Mouse (Mus musculus): ENCODE results near the gene AI661453.
"Not testable (repeated sequence)": the region's sequence is repeated elsewhere in the genome, so short reads cannot be mapped to it uniquely, and the experiment has no call there.

AI661453 gene

GRCm38 (mm10) chr17:47501946-47502706 is 65.7 kb downstream of the AI661453 start, which contains the start of gene Taf8:
Taf8 (minus strand) TSS chr17:47502292.
- peak; percentile 95 for DNase-seq (ENCODE audit: low read depth, low spot score)

DNA sequence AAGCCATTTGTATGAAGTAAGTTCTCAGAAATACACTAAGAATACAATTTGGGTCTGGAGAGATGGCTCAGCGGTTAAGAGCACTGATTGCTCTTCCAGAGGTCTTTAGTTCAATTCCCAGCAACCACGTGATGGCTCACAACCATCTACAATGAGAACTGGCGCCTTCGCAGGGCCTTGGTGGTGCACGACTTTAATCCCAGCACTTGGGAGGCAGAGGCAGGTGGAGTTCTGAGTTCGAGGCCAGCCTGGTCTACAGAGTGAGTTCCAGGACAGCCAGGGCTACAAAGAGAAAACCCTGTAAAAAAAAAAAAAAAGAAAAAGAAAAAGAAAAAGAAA is 66.3 kb downstream of the AI661453 start:
- not testable (repeated sequence) for DNase-seq (ENCODE audit: low read depth, low spot score)

DNA sequence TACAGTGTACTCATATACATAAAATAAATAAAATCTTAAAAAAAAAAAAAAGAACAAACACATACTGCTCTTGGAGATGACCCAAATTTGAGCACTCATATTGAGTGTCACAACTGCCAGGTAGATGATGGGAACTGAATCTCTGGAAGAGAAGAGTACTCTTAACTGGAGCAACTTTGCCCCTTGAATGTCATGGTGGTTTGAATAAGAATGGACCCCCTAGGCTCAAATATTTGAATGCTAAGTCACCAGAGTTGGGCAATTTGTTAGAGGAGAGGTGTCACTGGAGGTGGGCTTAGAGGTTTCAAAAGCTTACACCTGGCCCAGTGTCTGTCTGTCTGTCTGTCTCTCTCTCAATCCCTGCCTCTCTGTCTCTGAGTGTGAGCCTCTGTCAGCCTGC is 67.3 kb downstream of the AI661453 start:
- no peak for DNase-seq (ENCODE audit: low read depth, low spot score)

GRCm38 (mm10) chr17:47504228-47504627 is 67.8 kb downstream of the AI661453 start:
- peak; percentile 54 for DNase-seq (ENCODE audit: low read depth, low spot score)

GRCm38 (mm10) chr17:47504941-47505346 is 68.5 kb downstream of the AI661453 start, which contains the start of gene Ccnd3:
Ccnd3 (plus strand) TSS chr17:47505051.
- peak; percentile 81 for DNase-seq (ENCODE audit: low read depth, low spot score)

- peak; percentile 13 for DNase-seq (ENCODE audit: low read depth, low spot score)
Measured at GRCm38 (mm10) chr17:47505566-47505965, 69.2 kb downstream of the AI661453 start.

DNA sequence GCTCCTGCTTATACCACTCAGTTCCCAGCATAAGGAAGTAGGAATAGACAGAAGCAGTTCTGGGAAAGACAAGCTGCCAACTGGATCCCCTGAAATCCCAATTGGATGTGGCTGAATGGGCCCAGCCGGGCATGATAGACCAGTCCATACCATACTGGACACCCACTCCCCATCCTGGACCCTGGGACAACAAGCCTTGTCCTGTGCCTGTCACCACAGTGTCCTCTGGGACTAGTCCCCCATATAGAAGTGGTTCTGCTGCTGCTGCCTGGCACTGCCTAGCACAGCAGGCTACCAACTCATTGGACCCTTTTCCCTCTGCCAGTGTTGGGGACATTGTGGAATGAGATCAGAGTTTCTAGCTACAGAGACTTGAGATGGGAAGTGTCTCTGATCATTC is 69.6 kb downstream of the AI661453 start:
- DNase-seq (ENCODE audit: low read depth, low spot score), result peak; percentile 8

GRCm38 (mm10) chr17:47506697-47507096 is 70.3 kb downstream of the AI661453 start:
- peak; percentile 37 for DNase-seq (ENCODE audit: low read depth, low spot score)

DNA sequence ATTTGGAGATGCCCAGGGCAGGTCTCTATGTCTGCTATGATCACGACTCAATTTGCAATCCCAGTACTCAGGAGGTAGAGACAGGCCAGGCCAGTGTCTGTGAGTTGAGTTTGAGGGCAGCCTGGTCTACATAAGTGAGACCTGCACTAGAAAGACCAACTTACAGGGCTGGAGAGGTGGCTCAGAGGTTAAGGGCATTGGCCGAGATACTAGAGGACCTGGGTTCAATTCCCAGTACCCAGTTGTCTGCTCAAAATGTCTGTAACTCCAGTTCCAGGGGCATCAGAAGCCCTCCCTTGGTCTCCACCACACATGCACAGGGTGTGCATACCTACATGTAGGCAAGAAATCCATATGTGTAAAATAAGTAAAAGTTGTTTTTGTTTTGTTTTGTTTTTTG is 71.1 kb downstream of the AI661453 start:
- no peak for DNase-seq (ENCODE audit: low read depth, low spot score)

DNA sequence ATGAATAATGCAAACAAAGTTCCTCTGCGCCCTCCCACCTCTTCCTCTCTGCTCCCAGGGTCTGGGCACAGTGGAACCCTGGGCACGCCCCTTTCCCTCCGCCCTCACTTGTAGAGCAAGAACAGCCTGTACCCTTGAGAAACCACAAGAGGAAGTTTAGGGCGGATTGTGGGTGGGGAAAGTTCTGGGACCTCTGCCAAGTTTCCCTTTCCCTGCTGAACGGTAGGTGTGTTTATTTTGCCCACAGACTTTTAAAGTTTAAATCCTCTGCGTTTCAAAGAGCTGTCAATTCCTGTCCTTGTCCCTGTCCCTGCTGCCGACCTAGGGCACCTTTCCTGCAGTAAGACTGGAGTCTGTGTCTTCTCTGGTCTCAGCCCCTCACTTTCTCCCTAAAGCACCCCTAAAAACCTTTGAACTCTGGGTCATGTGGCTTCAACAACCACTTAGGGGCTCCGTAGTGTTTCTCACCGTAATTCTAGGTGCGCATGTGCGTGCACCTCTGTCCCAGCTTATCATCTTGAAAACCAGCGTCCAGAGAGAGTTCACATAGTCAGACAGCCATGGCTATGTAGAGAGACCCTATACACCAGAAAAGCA is 71.7 kb downstream of the AI661453 start:
- DNase-seq (ENCODE audit: low read depth, low spot score), result peak; percentile 96

GRCm38 (mm10) chr17:47509031-47509705 is 72.8 kb downstream of the AI661453 start:
- DNase-seq (ENCODE audit: low read depth, low spot score), result peak; percentile 35

DNA sequence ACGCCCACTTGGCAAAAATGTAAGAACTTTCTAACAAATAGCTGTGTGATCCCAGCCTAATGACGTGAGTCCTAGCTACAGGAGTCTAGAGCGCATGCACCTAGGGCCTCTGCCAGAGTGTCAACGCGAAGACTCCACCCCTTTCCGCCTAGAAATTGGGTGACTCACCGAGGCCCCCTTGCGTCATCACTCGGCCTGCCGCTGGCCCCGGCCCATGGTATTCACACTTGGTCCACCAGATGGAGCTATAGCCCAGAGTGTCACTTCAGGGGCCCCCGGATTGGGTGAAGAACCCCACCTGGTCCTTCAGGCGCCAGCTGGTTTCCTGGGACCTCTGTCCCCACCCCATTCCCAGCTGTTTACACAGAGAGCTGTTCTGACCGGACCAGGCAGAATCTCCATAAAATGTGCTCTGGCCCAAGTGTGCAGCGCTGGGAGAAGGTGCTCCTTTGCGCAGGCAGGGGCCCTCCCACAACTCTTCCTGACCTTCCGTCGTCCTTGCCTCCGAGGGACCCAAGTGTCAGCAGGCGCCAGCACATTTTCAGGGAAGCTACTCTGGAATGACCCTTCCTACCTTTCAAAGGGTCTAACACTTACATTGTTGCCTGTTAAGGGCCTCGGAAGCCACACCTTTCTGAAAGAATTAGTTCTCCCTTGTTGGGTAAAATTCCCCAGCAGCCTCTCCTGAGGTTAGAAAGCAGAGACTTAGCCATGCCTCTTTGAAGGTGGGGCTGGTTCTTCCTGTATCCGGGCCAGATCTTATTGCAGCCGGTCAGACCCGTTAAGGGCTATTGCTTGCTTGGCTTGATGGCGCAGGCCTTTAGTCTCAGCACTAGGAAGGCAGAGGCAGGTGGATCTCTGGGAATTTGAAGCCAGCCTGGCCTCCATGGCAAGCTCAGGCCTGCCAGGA is 75.0 kb downstream of the AI661453 start:
- DNase-seq (ENCODE audit: low read depth, low spot score), result peak; percentile 98

DNA sequence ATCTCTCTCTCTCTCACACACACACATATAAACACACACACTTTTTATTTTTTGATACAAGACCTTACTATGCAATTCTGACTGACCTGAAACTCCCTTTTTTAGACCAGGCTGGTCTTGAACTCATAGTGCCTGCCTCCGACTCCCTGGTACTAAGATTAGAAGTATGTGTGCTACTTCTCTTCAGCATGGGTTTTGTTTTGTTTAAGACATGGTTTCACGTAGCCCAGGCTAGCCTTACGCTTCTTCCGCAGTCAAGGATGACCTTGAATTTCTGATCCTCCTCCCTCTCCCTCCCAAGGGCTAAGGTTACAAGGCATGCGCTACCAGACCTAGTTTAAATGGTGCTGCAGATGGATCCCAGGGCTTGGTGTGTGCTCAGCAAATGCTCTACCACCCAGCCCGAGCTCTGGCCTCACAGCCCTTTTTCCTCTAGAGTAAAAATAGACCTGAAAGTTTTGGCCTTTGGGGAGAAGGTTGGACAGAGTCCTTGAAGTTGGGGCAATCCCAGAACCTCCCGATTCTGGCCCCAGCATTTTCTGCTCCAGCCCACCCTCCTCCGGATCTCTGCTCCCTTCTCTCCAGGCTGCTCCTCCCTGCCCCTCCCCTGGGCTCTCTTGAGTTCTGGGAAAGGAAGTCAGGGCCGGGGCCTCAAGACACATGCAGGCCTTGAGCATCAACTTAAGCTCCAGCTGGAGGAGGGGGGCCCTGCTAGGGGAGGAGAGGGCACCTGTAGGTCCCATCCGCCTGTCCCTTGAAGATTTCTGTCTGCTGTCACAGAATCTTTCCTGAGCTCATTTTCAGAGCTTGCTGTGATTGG is 76.8 kb downstream of the AI661453 start:
- peak; percentile 25 for DNase-seq (ENCODE audit: low read depth, low spot score)

GRCm38 (mm10) chr17:47515180-47515844 is 78.9 kb downstream of the AI661453 start:
- DNase-seq (ENCODE audit: low read depth, low spot score), result peak; percentile 46

GRCm38 (mm10) chr17:47516232-47516631 is 79.8 kb downstream of the AI661453 start:
- peak; percentile 62 for DNase-seq (ENCODE audit: low read depth, low spot score)

DNA sequence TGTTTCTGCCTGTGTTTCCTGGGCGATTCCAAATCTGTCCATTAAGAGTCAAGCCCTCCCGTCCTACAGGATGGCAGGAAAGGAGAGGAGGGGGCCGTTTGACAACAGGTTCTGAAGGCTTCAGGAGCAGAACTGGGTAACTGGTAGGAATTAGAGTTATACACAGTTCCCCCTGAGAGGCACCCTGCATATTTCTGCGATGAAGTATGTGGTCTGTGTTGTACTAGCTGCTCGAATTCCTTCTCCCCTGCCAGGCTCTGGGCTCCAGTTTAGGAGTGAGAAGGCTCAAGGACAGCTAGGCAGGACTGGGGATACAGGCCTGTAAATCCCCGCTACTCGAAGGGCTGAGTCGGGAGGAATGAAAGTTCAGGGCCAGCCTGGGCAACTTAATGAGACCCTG is 81.8 kb downstream of the AI661453 start:
- no peak for DNase-seq (ENCODE audit: low read depth, low spot score)
